Mouse (Mus musculus): ENCODE measurements around the gene Map2k2.
"Not testable (repeated sequence)": the region's sequence is repeated elsewhere in the genome, so short reads cannot be mapped to it uniquely, and the experiment has no call there.

The Map2k2 gene

DNA sequence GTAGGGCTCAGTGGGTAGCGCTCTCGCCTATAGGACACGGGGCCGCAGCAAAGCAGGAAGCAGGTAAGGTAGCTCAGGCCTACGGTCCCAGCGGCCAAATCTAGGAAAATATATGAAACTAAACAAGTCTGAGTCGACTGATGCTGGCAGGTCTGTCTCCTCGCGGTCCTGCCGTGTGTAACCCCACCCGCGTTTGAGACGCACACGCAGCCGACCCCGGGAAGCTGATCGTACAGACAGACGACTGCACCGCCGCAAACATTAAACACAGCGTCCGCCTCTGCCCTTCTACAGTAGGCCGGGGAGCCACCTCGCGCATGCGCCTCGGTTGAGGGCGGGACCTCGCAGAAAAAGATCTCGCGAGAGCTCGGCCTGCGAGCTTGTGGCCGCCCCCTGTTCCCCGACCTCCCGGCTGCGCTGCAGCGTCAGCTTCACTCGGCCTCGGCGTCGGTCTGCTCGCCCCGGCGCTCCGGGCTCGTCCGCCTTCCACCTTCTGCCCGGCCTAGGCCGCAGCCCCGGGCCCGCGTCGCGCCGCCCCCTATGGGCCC, at the start of gene Map2k2:
TSS of gene Map2k2 (plus strand) at position 351 of the 548 bp plus-strand sequence.
- DNase-seq, result peak; percentile 96

- no peak for DNase-seq
Observed at GRCm38 (mm10) chr10:81057406-81058130, 48.1 kb upstream of the Map2k2 start.

- no peak for DNase-seq
Observed at GRCm38 (mm10) chr10:81058896-81059295, 46.8 kb upstream of the Map2k2 start.

DNA sequence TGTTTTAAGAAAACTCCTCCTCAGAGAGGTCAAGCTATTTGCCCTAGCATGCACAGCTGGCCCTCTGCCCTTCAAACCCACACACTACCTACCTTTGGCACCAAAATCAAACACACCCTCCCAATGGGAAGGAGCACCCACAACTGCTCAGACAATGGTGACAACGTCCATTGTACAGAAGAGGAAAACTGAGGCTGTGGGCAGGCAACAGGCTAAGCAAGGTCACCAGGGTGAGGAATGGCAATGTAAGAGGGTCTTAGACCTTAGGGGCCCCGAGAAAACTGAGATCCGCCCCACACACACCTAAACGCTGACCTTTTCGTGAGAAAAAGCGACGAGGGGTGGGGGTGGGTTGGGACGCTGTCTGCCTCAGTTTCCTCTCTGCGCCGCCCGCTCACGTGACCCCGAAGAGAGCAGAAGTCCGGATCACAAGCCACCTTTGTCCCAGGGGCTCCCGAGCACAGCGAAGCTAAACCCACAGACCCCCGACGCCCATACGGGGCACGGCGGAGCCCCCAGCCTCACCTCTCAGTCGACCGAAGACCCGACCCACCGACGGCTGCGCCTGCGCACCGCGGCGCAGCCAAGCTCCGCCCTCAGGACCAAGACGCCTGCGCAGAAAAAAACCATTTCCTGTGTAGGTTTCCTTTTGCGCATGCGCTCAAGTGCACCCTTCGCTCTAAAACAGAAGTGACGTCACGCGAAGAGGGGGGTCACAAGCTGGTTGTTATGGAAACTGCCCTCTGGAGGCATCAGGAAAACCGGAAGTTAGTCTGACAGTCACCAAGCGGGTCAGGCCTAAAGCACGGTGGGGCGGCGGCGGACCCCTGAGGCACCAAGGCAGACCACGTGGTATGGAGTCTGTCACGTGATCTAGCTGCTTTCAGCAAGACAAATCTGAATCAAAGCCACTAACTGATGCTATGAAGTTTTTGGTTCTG, 45.8 kb upstream of the Map2k2 start, which contains the start of gene Sgta:
TSS of gene Sgta (minus strand) at position 579 of the 941 bp plus-strand sequence.
- DNase-seq, result peak; percentile 99

DNA sequence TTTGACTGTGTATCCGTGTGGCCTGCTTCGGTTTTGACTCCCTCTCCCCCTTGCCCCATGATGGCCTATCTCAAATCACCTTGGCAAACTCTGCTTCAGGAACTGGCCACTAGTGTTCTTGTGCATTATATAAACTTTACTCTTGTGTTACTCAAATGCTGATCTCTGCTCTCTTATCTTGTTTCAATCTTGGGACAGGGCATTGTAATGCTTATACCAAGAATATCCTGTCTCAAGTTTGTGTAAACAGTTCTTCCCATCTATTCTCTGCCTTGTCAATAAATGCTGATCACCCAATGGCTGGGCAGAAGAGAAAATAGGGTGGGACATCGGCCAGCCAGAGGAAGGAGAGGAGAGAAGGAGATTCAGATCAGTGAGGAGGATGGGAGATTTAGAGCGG, 43.0 kb upstream of the Map2k2 start:
- no peak for DNase-seq

DNA sequence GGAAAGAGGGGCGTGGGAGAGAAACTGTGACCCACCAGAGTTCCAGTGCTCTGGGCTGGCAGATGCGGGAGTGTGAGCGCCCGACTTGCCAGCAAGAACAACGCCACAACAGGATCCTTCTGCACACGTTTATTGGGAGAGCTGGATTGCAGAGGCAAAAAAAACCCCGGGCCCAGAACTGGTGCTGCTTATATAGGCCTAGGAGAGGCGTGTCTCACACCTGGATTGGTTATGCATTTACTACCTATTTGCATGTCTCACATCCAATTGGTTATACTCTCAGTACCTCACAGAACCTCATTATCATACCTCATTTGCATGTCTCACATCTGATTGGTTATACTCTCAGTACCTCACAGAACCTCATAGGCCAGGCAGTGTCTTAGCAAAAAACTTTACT, 41.2 kb upstream of the Map2k2 start:
- DNase-seq, result not testable (repeated sequence)

DNA sequence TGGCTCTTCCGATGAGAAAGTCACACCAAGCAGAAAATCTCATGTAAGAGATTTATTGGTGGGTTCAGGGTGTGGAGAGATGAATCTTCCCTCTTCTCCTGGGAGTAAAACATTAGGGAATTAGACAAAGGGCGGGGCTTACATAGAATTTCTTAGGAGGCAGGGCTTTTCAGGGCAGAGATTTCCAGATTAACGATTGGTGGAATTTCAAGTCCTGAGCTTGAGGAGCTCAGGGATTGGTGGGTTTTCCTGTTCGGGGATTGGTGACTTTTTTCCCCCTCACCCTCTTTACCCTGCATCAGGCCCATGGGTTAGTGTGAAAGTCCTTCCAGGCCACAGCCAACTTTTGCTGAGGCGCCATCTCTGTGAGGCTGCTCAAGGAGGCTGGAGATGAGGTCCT, 37.0 kb upstream of the Map2k2 start:
- DNase-seq, result no peak

DNA sequence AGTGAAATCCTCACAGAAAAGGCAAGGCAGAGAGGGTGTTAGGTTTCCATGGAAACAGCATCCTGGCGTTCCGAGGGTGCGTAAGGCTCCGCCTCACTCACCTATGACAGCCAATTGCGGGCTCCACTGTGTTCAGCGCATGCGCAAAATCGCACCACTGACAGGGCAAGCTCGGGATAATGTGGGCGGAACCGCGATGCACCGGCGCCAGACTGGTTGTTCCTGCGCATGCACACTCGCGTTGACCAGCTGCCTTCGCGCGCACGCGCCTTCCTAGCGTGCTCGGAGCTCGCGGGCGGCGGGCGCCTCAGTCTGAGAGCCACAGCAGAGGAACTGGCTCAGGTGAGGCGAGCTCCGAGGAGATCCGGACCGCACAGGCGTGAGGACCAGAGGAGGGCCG, 35.9 kb upstream of the Map2k2 start, which contains the start of gene Thop1:
TSS of gene Thop1 (plus strand) at position 200 of the 400 bp plus-strand sequence.
- peak; percentile 95 for DNase-seq

GRCm38 (mm10) chr10:81072290-81072689, 33.4 kb upstream of the Map2k2 start:
- no peak for DNase-seq

GRCm38 (mm10) chr10:81073464-81073863, 32.3 kb upstream of the Map2k2 start:
- DNase-seq, result no peak

DNA sequence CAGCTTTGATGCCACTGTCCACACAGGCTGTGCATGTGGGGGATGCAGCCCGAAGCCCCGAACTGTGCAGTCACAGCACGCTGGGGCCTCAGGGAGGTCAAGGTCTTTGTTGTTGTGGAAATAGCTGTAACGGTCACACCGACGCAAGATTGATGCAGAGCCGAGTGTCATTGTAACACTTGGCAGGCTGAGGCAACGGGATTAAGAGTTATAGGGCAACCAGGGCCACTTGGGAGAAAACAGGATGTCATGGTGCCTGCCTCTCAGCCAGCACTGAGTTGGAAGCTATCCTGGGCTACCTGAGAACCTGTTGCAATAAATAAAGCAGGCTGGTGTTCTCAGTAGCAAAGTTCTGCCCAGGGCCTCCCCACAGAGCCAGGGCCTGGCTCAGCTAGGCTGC, 30.0 kb upstream of the Map2k2 start:
- no peak for DNase-seq

DNA sequence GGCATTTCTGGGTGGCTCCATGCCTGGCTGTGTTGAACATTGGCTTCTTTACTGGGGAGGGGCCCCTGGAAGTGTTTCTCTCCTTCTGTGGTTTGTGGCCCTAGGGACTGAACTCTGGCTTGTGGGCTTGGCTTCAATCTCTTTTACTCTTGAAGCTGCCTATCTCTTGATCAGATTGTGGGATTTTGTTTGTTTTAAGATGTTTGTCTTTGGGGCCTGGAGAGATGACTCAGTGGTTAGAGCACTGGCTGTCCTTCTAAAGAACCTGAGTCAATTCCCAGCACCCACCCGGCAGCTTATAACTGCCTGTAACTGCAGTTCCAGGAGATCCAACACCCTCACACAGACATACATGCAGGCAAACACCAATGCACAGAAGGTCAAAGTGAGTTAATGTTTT, 29.4 kb upstream of the Map2k2 start:
- no peak for DNase-seq

DNA sequence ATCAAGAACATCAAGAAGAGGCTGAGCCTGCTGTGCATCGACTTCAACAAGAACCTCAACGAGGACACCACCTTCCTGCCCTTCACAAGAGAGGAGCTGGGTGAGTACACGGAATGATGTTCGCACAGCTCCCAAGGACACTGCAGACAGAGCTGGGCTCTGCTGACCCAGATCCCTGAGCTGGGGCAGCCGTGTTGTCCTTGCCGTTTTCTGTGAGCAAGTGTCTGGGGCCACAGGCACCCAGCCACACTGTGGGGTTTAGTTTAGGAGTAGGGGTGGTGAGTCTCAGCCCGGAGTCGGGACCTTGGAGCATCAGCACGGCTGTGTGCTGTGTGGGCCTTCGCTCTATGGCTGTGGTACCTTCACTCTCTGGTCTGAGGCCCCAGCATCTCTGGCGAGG, 27.8 kb upstream of the Map2k2 start:
- no peak for DNase-seq

GRCm38 (mm10) chr10:81080008-81080655, 25.6 kb upstream of the Map2k2 start:
- DNase-seq, result no peak

- DNase-seq, result peak; percentile 79
Observed at GRCm38 (mm10) chr10:81082168-81082960, 23.4 kb upstream of the Map2k2 start.

- DNase-seq, result no peak
Observed at GRCm38 (mm10) chr10:81087021-81087420, 18.7 kb upstream of the Map2k2 start.

- DNase-seq, result no peak
Observed at GRCm38 (mm10) chr10:81089216-81089615, 16.5 kb upstream of the Map2k2 start.

DNA sequence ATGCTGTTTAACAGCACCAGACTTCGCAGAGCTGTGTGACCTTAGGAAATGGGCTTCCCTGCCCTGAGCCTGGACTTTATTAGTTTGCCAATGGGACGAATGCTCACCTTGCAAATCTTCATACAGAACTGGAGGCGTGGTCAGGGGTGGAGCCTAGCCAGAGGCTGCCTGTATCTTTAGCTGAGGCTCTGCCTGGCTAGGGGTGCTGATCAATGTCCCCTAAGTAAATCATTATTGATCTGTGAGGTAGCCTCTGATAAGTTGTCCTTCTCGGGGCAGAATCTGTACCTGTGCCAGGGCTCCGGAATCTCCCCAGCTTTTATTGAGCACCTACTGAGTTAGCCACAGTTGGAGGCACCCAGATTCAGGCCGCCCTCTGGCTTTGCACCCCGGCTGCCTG, 15.1 kb upstream of the Map2k2 start:
- no peak for DNase-seq

DNA sequence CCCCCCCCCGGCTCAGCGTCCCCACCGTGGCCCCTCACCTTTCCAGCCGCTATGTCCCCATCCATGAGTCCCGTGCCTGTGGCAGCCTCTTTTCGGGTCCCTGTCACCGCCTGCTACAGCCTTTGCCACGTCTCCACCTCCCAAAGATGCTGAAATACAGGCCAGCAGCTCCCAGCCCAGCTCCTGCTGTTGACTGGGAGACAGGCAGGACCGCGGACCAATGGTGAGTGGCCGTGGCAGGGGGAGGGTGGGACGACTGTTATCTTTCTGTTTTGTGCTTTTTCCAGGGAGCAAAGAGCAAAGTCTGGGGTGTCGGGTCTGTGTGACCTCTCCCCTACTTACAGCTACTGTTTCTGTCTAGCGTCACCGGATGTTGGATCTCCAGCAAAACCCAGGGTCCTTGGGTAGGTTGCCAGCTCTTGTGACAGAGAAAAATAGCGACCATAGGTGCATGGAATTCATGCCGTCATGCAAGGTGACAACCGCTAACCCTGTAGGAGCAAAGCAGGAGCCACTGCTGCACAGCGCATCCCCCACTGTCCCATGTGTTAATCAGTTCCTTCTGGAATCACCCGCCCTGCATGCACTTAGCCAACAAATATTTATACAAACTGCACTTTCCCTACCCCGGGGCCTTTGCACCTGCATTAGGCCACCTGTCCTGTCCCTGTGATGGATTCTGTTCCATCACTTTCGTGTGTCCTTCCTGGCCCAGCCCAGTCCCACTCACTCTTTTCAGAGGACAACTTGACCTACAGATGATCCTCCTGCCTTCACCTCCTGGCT, 13.1 kb upstream of the Map2k2 start:
- no peak for DNase-seq

DNA sequence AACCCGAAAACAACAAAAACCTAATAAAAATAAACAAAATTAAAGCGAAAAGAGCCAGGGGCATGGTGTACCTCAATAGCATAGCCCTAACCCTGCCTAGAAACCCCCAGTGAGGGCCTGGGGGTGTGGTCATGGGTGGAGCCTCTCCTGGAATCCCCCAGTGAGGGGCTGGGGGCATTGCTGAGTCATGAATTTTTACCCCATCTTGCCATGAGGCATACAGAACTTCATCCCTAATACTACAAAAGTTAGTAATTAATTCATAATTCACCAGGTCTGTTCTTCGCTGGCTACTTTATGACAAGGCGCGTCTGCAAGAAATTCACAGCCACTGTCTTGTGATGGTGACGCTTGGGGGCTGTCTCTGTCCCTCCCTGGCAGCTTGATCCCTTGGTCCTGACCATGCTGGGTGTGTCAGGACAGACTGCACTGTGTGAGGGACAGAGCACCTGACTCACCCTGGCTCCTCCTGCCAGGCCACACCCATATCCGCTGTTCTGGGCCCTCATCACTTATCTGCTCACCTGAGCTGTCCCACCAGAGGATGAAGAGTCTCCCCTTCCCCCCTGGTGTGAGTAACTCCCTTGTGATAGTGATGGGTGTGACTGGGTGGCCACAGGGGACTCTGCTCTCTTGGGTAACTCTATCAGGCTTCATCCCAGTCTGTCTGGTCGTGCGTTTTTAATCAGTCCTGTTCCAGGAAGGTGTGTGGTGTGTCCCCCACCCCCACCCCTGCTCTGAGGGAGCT, 10.6 kb upstream of the Map2k2 start:
- no peak for DNase-seq
